Mouse (Mus musculus) embryo, embryonic 10 days (tissue): Measurements from ENCODE around the gene Rad51b.

Source experiments
- DNase-seq: peaks from one replicate; pipeline ENCODE4 v3.0.0-alpha.2; 2015; ENCODE audit warnings: low spot score

Rad51b gene

DNA sequence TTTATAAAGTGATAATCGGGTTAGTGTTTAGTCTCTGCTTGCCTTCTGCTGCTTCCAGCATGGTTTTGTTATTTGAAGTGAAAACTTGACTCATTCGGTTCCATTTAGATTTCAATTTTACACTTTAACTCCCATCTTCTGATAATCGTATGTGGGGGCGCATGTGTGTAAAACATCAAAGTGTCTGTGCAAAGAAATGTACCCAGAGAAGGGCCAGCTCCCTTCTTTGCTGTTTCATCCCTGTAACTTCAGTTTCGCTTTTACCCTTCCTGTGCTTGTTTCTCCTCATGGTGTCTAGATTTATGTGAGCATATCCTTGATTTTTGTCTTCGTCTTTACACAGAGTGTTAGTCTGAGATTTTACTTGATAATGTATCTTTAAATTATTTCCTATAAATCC lies 142.9 kb downstream of the Rad51b start:
- no peak for DNase-seq

DNA sequence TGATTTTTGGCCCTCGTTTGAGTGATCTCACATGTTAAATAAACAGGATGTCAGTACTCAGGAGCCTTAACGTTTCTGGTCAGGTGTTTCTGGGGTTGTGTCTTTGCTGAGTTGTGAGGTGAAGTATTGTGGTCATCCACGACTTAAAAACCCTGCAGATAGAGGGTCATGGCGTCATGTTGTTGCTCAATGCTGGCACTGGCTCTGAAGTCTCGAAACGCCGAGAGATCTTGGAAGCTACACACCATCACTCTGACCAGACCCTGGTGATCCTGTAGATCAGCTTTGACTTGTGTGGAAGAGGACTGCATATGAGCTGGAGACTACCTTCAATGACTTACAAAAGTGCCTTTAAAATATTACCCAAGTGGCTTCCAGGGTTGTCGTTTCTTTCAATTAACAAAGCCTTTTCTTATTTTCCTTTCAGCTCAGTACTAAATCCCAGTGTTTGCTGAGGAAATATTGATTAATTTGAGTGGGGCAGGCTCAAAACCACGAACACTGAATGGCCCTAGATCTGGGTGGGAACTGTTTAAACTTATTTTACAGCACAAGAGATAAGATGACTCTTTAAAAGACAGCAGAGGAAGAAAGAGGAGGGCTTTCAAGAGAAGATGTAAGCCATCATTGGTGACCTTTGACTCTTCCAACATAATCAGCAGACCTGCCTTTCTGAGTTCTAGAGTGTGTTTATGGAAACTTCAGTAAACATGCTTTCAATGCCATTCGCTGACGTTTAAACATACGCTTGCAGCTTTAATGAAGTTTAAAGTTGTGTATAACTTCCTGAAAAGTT lies 144.3 kb downstream of the Rad51b start:
- no peak for DNase-seq

DNA sequence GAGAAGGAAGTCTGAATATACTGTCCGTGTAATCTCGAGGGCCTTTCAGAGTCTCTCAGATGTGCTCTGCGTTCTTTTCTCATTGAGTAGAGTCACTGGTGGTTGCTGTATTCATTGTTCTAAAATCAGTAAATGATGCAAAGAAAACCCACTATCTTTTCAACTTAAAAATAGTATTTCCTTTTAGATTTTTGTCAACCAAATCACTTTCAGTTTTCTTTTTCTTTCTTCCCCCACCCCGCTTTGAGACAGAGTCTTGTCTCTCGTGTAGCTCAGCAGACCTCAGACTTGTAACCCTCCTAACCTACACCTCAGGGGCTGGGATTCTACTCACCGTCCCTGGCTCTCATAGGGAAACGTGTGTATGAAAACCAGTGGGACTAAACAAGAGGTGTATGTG lies 145.0 kb downstream of the Rad51b start:
- no peak for DNase-seq

DNA sequence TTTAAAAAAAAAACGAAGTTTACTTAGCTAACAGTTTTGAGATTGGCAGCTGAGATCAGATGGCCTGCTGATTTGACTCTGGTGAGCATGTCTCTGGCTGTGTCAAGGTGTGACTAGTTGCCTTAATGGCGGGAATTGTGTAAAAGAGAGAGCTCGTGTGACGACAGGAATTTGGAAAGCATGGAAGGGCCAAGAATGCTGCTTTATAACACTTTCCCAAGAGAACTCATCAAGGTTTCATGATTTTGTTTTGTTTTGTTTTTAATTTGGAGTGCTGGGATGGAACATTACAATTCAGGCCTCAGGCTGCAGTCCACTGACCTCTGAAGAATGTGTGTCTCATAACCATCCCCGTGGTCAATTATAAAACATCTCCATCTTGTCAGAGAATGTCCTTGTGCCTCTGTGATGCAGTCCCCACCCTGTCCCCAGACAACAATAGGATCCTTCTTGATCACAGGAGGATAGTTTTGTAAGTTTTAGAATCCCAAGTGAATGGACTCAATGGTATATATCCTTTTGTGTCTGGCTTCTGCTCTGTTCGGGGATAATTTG lies 145.8 kb downstream of the Rad51b start:
- DNase-seq, result no peak

DNA sequence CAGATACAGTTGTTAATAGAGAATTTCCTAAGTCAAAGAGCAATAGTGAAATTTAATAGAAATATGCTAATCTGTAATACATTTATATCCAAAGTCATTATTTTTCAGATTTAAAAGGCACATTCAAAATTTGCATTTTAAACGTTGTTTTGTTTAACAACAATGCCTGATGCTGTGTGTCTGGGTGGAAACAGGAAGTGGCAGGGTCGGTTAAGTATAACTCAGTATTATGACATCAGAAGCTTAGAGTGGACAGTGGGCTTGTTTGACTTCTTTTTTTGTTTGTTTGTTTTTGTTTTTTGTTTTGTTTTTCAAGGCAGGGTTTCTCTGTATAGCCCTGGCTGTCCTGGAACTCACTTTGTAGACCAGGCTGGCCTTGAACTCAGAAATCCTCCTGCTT lies 147.6 kb downstream of the Rad51b start:
- DNase-seq, result no peak

DNA sequence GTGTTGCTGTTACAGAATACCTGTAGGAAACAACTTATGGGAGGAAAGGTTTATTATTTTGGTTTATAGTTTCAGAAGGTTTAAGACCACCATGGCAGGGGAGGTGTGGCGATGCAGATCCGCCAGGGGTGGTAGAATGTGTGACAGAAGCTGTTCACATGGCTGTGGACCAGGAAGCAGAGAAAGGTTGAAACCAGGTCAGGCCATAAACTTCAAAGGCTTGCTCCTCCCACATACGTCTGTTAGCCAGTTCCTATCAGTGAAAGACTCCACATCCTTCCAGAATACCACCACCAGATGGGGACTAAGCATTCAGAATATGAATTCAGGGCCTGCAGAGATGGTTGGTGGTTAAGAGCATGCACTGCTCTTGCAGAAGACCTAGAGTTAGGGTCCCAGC lies 150.0 kb downstream of the Rad51b start:
- no peak for DNase-seq

DNA sequence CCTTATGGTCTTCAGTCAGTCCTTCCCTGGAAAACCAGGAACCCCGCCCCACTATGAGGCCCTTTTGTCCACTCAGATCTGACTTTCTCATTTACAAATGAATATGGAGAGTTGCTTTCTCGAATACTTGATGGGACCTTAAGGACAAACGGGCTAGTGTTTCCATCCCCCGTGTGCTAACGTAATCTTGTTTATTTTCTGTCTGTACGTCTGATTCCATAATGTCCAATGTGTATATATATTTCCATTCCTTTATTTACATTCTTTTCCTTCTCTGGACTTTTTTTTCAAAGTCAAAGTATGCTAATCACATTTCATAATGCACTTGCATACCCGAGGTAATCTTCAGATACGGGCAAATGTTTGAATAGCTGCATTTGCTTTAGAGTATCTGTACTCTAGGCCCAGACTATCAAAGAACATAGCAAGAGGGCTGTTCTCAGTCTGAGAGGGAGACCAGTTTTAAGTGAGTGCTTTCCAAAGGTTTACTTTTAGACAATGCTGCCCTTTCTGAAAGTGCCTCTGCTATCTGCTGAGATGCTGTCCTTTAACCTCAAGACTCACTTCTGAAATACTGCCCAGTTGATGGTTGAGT lies 152.8 kb downstream of the Rad51b start:
- no peak for DNase-seq

DNA sequence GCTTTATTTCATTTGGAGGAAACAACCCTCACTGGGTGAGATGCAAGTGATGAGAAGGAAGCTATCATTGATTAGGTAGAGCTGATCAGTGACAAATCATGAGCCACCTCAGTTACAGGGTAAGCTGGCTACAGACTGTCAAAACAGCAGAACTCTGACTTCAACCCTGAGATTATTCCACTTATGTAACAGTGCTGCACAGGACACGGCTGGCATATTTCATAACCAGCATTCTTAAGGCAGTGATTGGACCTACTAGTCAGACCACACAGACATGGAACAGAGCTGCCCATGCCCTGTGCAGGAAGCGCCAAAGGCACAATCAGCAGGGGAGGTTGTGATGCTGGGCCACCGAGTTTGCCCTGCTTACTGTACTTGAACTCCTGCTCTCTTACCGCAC lies 155.8 kb downstream of the Rad51b start:
- no peak for DNase-seq

DNA sequence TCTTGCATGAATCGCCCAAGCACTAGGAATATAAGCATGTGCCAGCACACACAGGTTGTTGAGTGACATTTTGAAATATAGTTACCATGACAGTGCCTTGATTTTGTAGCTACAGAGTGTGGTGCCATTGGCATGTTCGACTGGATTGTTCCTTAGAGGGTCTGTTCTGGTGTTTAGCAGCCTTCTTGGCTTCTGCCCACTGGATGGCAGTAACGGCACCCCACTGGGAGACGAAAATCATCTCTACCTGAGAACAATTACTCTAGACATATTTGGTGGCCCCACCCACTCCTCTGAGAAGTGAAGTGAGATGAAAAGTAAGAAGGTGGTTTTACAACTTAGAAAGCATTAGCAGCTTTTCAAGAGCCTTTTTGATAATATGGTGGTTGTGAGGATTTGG lies 156.9 kb downstream of the Rad51b start:
- DNase-seq, result peak; percentile 20

DNA sequence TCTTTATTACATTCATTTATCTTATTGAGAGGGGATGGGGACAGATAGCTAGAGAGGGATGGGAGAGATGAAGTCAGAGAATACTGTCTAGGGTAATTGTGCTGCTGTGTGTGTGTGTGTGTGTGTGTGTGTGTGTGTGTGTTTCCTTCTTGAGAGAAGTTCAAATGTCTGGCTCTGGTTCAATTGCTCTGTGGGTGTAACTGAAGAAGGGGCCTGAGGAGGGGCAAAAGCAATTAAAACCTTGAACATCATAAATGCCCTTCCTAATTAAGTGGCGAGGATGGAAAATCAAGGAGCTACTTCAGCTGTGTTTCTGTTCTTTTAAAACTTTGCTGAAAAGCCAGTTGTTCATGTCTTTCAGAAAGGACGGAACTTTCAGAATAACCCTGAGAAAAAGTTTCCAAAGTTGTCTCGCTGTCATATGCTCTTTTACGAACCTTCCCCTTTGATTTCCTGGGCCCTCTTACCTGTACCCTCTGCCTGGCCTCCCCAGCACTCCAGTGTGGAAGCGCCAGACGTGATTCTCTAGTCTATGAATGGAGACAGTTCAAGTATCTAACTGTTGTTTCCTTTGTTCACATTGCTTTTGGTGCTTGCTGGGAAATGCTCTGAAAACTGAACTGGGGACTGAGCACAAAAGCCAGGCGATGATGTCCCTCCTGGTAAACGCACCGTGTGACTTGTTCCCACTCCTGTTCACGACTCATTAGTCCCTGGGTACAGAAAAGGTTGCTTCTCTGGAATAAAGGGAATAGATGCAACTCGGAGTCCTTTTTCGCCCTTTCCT lies 158.2 kb downstream of the Rad51b start:
- peak; percentile 17 for DNase-seq

DNA sequence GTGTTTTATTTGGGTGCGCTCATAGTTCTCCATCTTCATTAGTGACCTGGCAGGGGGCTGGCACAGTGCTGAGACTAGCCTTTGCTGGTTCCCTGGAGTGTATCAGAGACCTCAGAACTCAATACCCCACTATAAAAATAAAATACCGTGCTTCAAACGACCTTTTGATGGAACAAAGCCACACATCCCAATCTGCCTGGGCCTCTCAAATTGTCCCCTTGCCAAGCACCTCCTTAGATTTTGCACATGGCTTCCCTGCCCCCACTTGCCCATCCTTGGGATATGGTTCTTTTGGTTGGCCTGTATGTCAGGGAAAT lies 158.7 kb downstream of the Rad51b start:
- no peak for DNase-seq

DNA sequence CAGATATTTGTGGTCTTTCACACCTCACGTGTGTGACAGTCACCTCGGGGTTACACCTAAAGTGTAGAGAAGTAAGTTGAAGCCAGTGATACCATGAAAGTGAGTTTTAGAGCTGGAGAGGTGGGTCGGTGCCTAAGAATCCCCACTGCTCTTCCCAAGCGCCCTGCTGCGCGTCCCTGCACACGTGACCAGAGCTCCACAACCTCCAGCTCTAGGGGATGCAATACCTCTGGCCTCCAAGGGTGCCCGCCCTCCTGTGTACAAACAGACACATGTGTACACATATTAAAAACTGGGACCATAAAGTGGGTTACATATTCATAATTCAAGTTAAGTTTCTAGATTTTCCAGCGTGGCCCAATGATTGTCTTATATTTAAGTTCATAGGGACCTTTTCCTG lies 159.2 kb downstream of the Rad51b start:
- no peak for DNase-seq

DNA sequence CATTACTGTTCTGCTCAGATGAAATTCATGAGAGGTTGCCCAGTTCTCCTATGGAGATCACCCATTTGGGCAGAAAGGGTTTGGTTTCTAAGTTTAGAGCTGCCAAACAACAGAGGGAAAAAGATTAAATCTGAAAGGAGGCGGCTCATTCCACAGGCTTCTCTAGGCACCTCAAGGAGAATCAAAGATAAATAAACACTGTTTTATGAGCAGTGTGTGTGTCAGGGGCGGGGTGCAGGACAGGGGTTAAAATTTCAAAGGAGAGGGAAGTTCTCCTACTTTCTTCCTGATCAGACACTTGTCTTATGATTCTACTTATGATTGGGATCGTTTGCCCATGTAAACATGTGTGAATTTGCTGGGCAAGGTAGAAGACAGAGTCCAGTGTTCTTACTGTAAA lies 166.3 kb downstream of the Rad51b start:
- DNase-seq, result no peak

DNA sequence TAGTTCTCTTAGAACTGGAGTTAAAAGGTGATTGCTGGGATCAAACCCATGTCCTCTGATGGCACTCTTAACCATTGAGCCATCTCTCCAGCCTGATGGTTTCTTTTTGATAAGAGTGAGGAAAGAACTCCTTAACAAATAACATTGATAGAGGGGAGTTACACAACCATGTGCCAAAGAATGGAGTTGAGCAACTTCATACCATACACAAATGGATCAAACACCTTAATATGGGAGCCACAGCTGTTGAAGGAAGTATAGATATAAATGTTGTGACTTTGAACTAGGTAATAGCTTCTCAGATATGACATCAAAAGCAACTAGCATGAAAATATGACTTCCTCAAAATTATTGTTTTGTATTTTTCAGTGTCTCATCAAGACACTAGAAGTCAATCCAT lies 173.0 kb downstream of the Rad51b start:
- DNase-seq, result no peak

DNA sequence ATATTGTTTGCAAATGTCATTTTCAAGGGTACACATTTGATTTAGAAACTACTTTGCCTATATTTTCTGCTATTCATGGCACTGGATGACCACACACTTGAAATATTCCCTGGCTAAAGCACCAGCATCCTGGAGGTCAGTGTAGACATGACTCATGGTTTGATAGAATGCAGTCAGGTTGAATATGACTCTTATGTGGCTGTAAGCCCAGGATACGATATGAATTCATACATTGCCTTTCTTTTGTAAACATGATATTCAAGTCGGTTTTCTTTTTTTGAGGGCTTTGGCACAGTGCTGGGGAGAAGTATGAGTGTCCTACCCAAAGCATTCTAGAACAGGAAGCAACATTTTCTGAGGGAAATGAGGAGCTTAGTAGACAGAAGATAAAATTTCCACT lies 174.8 kb downstream of the Rad51b start:
- DNase-seq, result no peak

DNA sequence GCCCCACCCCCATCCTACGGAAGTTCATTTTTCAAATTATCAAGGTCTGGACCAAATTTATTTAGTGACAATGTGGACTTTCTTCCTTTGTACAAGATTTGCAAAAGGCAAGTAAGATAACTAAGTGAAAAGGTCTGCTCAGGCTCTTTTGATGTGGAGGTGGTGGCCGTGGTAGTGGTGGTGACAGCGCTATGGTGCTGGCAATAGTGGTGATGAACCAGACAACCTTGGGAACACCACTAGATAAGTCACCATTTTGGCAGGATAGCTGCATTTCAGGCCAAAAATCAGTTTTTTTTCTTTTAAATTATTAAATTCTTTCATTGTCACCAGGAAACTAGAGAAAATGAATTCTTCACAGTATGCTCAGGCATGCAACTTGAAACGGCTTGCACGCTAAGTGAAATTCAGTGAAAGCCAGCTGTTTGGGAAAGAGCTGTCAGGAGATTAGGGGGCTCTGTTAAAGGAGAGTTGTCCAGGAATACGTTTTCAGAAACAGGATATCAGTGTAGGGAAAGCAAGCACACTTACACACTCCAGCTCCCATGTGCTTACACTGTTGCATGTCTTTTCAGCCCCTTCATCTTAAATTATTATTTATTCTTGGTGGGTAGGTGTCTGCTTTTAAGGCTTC lies 179.4 kb downstream of the Rad51b start:
- DNase-seq, result peak; percentile 16

DNA sequence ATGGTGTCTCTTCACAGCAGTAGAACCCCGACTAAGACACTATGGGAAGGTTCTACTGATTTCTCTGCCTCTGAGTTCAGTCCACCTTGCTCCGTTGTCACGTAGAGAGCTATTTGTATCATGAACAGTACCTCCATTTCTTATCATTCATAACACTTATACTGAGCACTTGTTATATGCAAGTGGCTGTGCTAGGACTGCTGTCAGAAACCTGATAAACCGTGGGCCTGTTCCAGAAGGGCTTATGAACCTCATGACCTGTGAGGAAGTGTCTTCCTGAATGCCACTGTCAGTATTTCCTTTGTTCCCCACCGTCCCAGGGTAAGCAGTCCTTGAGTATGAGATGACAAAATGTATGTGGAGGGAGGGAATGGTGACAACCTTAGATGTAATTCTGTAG lies 181.7 kb downstream of the Rad51b start:
- no peak for DNase-seq

DNA sequence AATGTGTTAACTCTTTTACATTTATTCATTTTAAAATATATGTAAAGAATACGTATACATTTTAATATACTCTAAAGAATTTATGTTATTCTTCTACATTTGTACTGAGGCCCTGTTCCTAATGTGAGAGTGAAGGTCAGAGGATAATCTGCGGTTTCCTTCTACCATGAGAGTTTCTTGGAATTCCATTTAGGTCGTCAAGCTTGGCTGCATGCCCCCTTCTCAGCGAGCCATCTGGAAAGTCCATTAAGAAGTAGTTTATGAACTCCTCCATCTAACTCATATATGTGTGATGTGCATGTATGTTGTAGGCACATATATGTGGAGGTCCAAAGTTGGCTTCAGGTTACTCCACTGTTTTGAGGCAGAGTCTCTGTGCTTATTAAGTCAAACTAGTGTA lies 188.4 kb downstream of the Rad51b start:
- DNase-seq, result no peak

DNA sequence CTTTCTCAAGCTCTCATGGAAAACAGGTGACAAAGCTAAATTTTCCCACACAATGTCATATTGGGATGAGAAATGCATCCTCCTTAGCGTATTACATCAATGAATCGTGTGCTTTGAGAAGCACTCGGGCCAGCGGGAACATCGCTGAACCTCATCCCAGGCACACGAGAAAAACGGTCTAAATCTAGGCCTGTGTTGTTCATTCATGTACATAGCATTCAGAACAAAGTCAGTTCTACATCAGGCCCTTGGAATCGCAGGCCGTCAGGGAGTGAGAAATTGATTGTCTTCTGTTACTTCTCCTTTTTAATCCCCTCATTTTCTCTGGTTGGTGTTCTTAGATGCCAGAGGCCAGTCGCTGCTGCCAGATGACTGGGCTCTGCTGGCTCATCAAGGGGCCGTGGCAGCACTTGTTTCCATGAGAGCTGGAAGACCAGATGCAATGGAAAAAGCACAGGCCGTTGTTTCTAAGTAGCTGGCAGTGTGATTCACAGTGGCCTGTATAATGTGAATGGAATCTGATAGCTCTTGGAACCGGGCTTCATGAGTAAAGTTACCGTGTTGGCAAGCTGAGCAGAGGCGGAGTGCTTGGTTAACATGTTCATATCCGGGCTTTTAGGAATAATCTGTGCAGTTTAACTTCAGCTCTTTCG lies 191.6 kb downstream of the Rad51b start:
- DNase-seq, result no peak

DNA sequence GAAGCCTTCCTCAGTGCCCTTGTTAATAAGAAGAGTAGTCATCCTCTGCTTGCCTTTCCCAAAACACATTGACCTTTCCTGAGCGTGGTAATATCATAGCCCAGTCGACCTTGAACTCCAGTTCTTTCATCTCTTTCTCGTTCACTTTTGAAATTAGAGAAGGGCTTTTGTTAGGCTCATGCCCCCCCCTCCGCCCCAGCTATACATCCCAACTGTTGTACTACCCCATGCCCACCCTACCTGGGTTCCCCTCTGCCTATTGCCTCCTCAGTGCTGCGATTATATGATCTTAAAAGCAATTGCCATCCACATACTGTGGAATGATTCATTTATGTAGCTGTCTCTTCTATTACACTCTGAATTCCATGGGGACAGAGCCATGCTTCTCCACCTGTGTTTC lies 193.5 kb downstream of the Rad51b start:
- DNase-seq, result no peak

DNA sequence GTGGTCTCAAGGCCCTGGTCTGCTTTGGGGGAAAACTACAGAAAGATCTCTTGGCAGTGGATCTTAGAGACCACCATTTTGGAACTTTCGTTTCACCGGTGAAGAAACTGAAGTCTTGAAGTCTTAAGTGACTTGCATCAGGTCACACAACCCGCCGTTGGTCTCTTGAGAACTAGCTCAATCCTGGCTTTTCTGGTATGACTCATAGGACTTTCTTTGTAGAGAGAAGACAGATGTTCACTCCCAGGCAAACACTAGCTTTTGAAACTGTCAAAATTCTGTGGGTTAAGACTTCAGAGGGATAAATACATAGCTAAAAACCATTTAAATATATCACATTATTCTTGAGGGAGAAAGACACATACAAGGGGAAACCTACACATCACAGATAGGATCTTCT lies 195.1 kb downstream of the Rad51b start:
- no peak for DNase-seq

DNA sequence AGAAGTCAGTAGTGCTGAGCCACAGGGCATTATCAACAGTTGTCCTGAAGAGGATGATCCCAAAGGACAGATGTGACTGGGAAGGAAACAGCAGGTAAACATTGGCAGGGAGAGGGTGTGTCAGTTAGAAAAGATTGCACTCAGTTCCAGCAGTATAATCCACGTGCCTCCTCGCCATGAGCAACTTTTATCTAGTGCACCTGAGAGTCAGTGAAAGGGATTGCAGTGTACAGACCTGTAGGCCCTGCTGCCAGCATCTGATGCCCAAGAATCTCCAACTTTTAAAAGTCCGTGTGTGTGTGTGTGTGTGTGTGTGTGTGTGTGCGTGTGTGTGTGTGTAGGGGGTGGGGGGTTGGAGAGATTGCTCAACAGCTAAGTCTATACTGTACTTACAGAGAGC lies 195.5 kb downstream of the Rad51b start:
- no peak for DNase-seq
